Mouse (Mus musculus): ENCODE data around the gene Mip. TPM values are rescaled to one million over a fixed set of nuclear protein-coding genes. Genes with fewer than 3 reads are reported as not detected.
"Not testable (repeated sequence)": the region's sequence is repeated elsewhere in the genome, so short reads cannot be mapped to it uniquely, and the experiment has no call there.

The Mip gene
- polyA plus RNA-seq, 1 experiment from 2014 or later: not detected

GRCm38 (mm10) chr10:128275374-128275773, 49.7 kb downstream of the Mip start:
- H3K27ac ChIP-seq; H3K4me2 ChIP-seq; H3K27me3 ChIP-seq (replicated peaks); H3K9ac ChIP-seq; H3K4me3 ChIP-seq; ATAC-seq; H3K9me3 ChIP-seq (replicated peaks): not testable (repeated sequence)
- H3K4me1 ChIP-seq: peaks cover 22% of the 10 kb centered on the region
- 87% methylated on average over 1 of the region's 1 CpGs for WGBS (ENCODE audit: insufficient replicate concordance)
- peaks cover 46% of the 10 kb centered on the region for H3K36me3 ChIP-seq

- H3K27ac ChIP-seq: no peak overlapping the region
- no peak overlapping the region for H3K4me2 ChIP-seq
- peaks cover 71% of the 10 kb centered on the region for H3K36me3 ChIP-seq
- H3K9ac ChIP-seq: no peak overlapping the region
- no peaks in the 10 kb centered on the region for H3K9me3 ChIP-seq (replicated peaks)
- H3K4me1 ChIP-seq: peaks cover 5% of the 10 kb centered on the region; the same call in 1 of the 2 replicates
- no peak for ATAC-seq
- WGBS (ENCODE audit: insufficient replicate concordance): 72% methylated on average over 6 of the region's 6 CpGs
- H3K4me3 ChIP-seq: no peak overlapping the region
- no peaks in the 10 kb centered on the region for H3K27me3 ChIP-seq (replicated peaks)
Measured at GRCm38 (mm10) chr10:128278158-128278557, 52.5 kb downstream of the Mip start.

DNA sequence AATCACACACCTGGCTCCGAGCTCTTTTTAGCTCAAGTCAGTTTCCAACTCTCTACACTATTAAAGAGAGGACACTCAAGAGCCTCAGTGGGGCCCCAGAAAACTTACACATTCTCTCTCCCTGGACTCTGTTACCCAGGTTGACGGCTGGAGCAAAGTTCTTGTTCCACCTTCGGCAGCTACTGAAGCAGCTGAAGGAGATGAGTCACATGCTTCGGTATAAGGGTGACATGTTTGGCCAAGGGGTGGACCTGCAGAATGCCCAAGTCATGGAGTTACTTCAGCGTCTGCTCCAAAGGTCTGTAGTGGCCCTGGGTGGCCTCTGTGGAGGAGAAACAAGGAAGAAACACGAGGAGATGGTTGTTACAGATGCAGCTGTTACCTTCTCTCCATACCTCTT, 55.3 kb downstream of the Mip start:
- no peaks in the 10 kb centered on the region for H3K27me3 ChIP-seq (replicated peaks)
- H3K4me3 ChIP-seq: no peak overlapping the region
- ATAC-seq: no peak
- no peak overlapping the region for H3K4me2 ChIP-seq
- H3K27ac ChIP-seq: no peak overlapping the region
- H3K36me3 ChIP-seq: peaks cover 93% of the 10 kb centered on the region
- H3K4me1 ChIP-seq: no peaks in the 10 kb centered on the region
- no peaks in the 10 kb centered on the region for H3K9me3 ChIP-seq (replicated peaks)
- WGBS (ENCODE audit: insufficient replicate concordance): 70% methylated on average over 6 of the region's 6 CpGs
- H3K9ac ChIP-seq: no peak overlapping the region

Other genes with a start within 250 kb of the Mip start
- gene Hsd17b6, start 218.2 kb upstream of the Mip start, polyA plus RNA-seq (2016; fragmentation: Nextera tagmentation; extraction: Ambion mirVana): 0.17 TPM in 1 of 2 replicates, not detected in the other
- gene Prim1, start 210.7 kb upstream of the Mip start, polyA plus RNA-seq (2016; fragmentation: Nextera tagmentation; extraction: Ambion mirVana): 88.9 and 93.3 TPM in 2 replicates
- gene Naca, start 190.3 kb upstream of the Mip start, polyA plus RNA-seq (2016; fragmentation: Nextera tagmentation; extraction: Ambion mirVana): 666 and 682 TPM in 2 replicates
- gene Ptges3, start 166.9 kb upstream of the Mip start, polyA plus RNA-seq (2016; fragmentation: Nextera tagmentation; extraction: Ambion mirVana): 406 and 407 TPM in 2 replicates
- gene Atp5b, start 142.6 kb upstream of the Mip start, polyA plus RNA-seq (2016; fragmentation: Nextera tagmentation; extraction: Ambion mirVana): 2,130 and 2,180 TPM in 2 replicates
- 8.0 and 8.6 TPM in 2 replicates for gene Baz2a, start 134.3 kb upstream of the Mip start, polyA plus RNA-seq (2016; fragmentation: Nextera tagmentation; extraction: Ambion mirVana)
- 8.7 and 10.1 TPM in 2 replicates for gene Rbms2, start 45.5 kb upstream of the Mip start, polyA plus RNA-seq (2016; fragmentation: Nextera tagmentation; extraction: Ambion mirVana)
- 1.8 and 2.8 TPM in 2 replicates for gene Gls2, start 31.4 kb upstream of the Mip start, polyA plus RNA-seq (2016; fragmentation: Nextera tagmentation; extraction: Ambion mirVana)
- gene Spryd4, start 14.0 kb upstream of the Mip start, polyA plus RNA-seq (2016; fragmentation: Nextera tagmentation; extraction: Ambion mirVana): 24.1 and 25.1 TPM in 2 replicates
- gene Timeless, start 6.2 kb downstream of the Mip start, polyA plus RNA-seq (2016; fragmentation: Nextera tagmentation; extraction: Ambion mirVana): 45.2 and 46.5 TPM in 2 replicates
- 0.31 and 0.51 TPM in 2 replicates for gene Apon, start 28.3 kb downstream of the Mip start, polyA plus RNA-seq (2016; fragmentation: Nextera tagmentation; extraction: Ambion mirVana)
- gene Apof, start 42.8 kb downstream of the Mip start, polyA plus RNA-seq (2016; fragmentation: Nextera tagmentation; extraction: Ambion mirVana): 27.2 and 28.2 TPM in 2 replicates
- gene Stat2, start 44.7 kb downstream of the Mip start, polyA plus RNA-seq (2016; fragmentation: Nextera tagmentation; extraction: Ambion mirVana): 8.4 and 8.8 TPM in 2 replicates
- not detected in 2 replicates for gene Il23a, start 72.9 kb downstream of the Mip start, polyA plus RNA-seq (2016; fragmentation: Nextera tagmentation; extraction: Ambion mirVana)
- gene Pan2, start 77.5 kb downstream of the Mip start, polyA plus RNA-seq (2016; fragmentation: Nextera tagmentation; extraction: Ambion mirVana): 17.9 and 18.3 TPM in 2 replicates
- 107 and 114 TPM in 2 replicates for gene Cnpy2, start 96.6 kb downstream of the Mip start, polyA plus RNA-seq (2016; fragmentation: Nextera tagmentation; extraction: Ambion mirVana)
- 183 and 187 TPM in 2 replicates for gene Cs, start 111.9 kb downstream of the Mip start, polyA plus RNA-seq (2016; fragmentation: Nextera tagmentation; extraction: Ambion mirVana)
- gene Coq10a, start 143.2 kb downstream of the Mip start, polyA plus RNA-seq (2016; fragmentation: Nextera tagmentation; extraction: Ambion mirVana): 8.7 and 8.9 TPM in 2 replicates
- gene Ankrd52, start 151.3 kb downstream of the Mip start, polyA plus RNA-seq (2016; fragmentation: Nextera tagmentation; extraction: Ambion mirVana): 9.3 TPM in 2 replicates
- 22.7 and 23.0 TPM in 2 replicates for gene Slc39a5, start 175.4 kb downstream of the Mip start, polyA plus RNA-seq (2016; fragmentation: Nextera tagmentation; extraction: Ambion mirVana)
- 64.1 and 66.1 TPM in 2 replicates for gene Nabp2, start 185.7 kb downstream of the Mip start, polyA plus RNA-seq (2016; fragmentation: Nextera tagmentation; extraction: Ambion mirVana)
- gene Rnf41, start 185.8 kb downstream of the Mip start, polyA plus RNA-seq (2016; fragmentation: Nextera tagmentation; extraction: Ambion mirVana): 14.2 and 14.8 TPM in 2 replicates
- 34.9 and 40.3 TPM in 2 replicates for gene Smarcc2, start 233.4 kb downstream of the Mip start, polyA plus RNA-seq (2016; fragmentation: Nextera tagmentation; extraction: Ambion mirVana)

Data from liver, embryonic 12.5 days (tissue).